Mouse (Mus musculus): ENCODE results near the gene Polg. TPM values are rescaled to one million over a fixed set of nuclear protein-coding genes. Genes with fewer than 3 reads are reported as not detected.

The Polg gene
- polyA plus RNA-seq, 1 experiment: 30.9 TPM

- peaks cover 88% of the 10 kb centered on the region for H3K27me3 ChIP-seq (ENCODE audit: control insufficient read depth, insufficient read depth, insufficient read length)
- no peak overlapping the region for H3K4me3 ChIP-seq
- no peak overlapping the region for H3K4me2 ChIP-seq (ENCODE audit: low read depth)
- H3ac ChIP-seq (ENCODE audit: control insufficient read depth, insufficient read length): no peak overlapping the region
- no peaks in the 10 kb centered on the region for H3K36me3 ChIP-seq (ENCODE audit: control insufficient read depth, insufficient read depth)
- no peak for TF ChIP-seq MAX (IDR thresholded peaks at IDR 0.05; ENCODE audit: low read depth)
- H3K79me2 ChIP-seq (ENCODE audit: control insufficient read depth, insufficient read depth): no peaks in the 10 kb centered on the region
These were observed 36.9 kb upstream of the Polg start for GRCm38 (mm10) chr7:79503103-79503455.

GRCm38 (mm10) chr7:79502152-79503102 is 36.3 kb upstream of the Polg start:
- Histone ChIP-seq H3K79me2 (ENCODE audit: control insufficient read depth, insufficient read depth) (no peaks in the 10 kb centered on the region), H3K4me3 (no peak overlapping the region), H3K27me3 (ENCODE audit: control insufficient read depth, insufficient read depth, insufficient read length) (peaks cover 88% of the 10 kb centered on the region), H3K36me3 (ENCODE audit: control insufficient read depth, insufficient read depth) (no peaks in the 10 kb centered on the region), H3ac (ENCODE audit: control insufficient read depth, insufficient read length) (no peak overlapping the region), H3K4me2 (ENCODE audit: low read depth) (no peak overlapping the region)
- TF ChIP-seq REST (IDR thresholded peaks at IDR 0.05; ENCODE audit: insufficient read depth, insufficient read length) (peak; percentile 43), CEBPB (IDR thresholded peaks at IDR 0.05; ENCODE audit: insufficient read depth, poor library complexity, severe bottlenecking) (no peak)

- Histone ChIP-seq H3K79me2 (ENCODE audit: control insufficient read depth, insufficient read depth) (no peaks in the 10 kb centered on the region), H3ac (ENCODE audit: control insufficient read depth, insufficient read length) (no peak overlapping the region), H3K36me3 (ENCODE audit: control insufficient read depth, insufficient read depth) (no peaks in the 10 kb centered on the region), H3K27me3 (ENCODE audit: control insufficient read depth, insufficient read depth, insufficient read length) (peaks cover 88% of the 10 kb centered on the region), H3K4me2 (ENCODE audit: low read depth) (no peak overlapping the region), H3K4me3 (no peak overlapping the region)
- TF ChIP-seq E2F4 (IDR thresholded peaks at IDR 0.05; ENCODE audit: insufficient read depth) (no peak), MYOD1 (IDR thresholded peaks at IDR 0.05; ENCODE audit: control insufficient read depth in 1 of 3, insufficient read length in 2 of 3, low read depth in 2 of 3) (no peak), TCF12 (IDR thresholded peaks at IDR 0.05; ENCODE audit: insufficient read depth, poor library complexity, severe bottlenecking) (no peak), MYOG (IDR thresholded peaks at IDR 0.05; ENCODE audit: control insufficient read depth in 1 of 3, insufficient read depth in 1 of 3, insufficient read length in 2 of 3, low read depth in 2 of 3) (no peak), CEBPB (IDR thresholded peaks at IDR 0.05; ENCODE audit: insufficient read depth, poor library complexity, severe bottlenecking) (no peak), REST (IDR thresholded peaks at IDR 0.05; ENCODE audit: insufficient read depth, insufficient read length) (no peak), USF1 (IDR thresholded peaks at IDR 0.05; ENCODE audit: low read depth) (no peak), SRF (IDR thresholded peaks at IDR 0.05; ENCODE audit: control insufficient read depth, insufficient read length, low read depth) (no peak), TCF3 (IDR thresholded peaks at IDR 0.05; ENCODE audit: insufficient read length, low read depth) (no peak), MAX (IDR thresholded peaks at IDR 0.05; ENCODE audit: low read depth) (no peak), POLR2A (IDR thresholded peaks at IDR 0.05; ENCODE audit: insufficient read length, low read depth) (no peak), POLR2AphosphoS2 (IDR thresholded peaks at IDR 0.05; ENCODE audit: insufficient read length, low read depth) (no peak)
These were observed 35.4 kb upstream of the Polg start for GRCm38 (mm10) chr7:79501581-79502031.

GRCm38 (mm10) chr7:79500681-79501306 is 34.6 kb upstream of the Polg start:
- Histone ChIP-seq H3ac (ENCODE audit: control insufficient read depth, insufficient read length) (no peak overlapping the region), H3K79me2 (ENCODE audit: control insufficient read depth, insufficient read depth) (no peaks in the 10 kb centered on the region), H3K4me3 (no peak overlapping the region), H3K27me3 (ENCODE audit: control insufficient read depth, insufficient read depth, insufficient read length) (peaks cover 84% of the 10 kb centered on the region), H3K36me3 (ENCODE audit: control insufficient read depth, insufficient read depth) (no peaks in the 10 kb centered on the region), H3K4me2 (ENCODE audit: low read depth) (no peak overlapping the region)
- TF ChIP-seq POLR2A (IDR thresholded peaks at IDR 0.05; ENCODE audit: insufficient read length, low read depth) (no peak), MAX (IDR thresholded peaks at IDR 0.05; ENCODE audit: low read depth) (no peak)

GRCm38 (mm10) chr7:79499596-79500570 is 33.7 kb upstream of the Polg start:
- peaks cover 75% of the 10 kb centered on the region for H3K27me3 ChIP-seq (ENCODE audit: control insufficient read depth, insufficient read depth, insufficient read length)
- H3K36me3 ChIP-seq (ENCODE audit: control insufficient read depth, insufficient read depth): no peaks in the 10 kb centered on the region
- H3ac ChIP-seq (ENCODE audit: control insufficient read depth, insufficient read length): no peak overlapping the region
- no peak overlapping the region for H3K4me3 ChIP-seq
- no peak overlapping the region for H3K4me2 ChIP-seq (ENCODE audit: low read depth)
- H3K79me2 ChIP-seq (ENCODE audit: control insufficient read depth, insufficient read depth): no peaks in the 10 kb centered on the region
- TF ChIP-seq MYOG (IDR thresholded peaks at IDR 0.05; ENCODE audit: control insufficient read depth in 1 of 3, insufficient read depth in 1 of 3, insufficient read length in 2 of 3, low read depth in 2 of 3) (no peak), POLR2AphosphoS2 (IDR thresholded peaks at IDR 0.05; ENCODE audit: insufficient read length, low read depth) (no peak), USF1 (IDR thresholded peaks at IDR 0.05; ENCODE audit: low read depth) (no peak), E2F4 (IDR thresholded peaks at IDR 0.05; ENCODE audit: insufficient read depth) (no peak), TCF3 (IDR thresholded peaks at IDR 0.05; ENCODE audit: insufficient read length, low read depth) (no peak)
